Mouse (Mus musculus) cerebellum, adult 11-12 months (tissue): ENCODE data around the gene Traf4.

ENCODE experiments used
- DNase-seq: peaks from one replicate; pipeline ENCODE4 v3.0.0; 2022

Traf4 gene

DNA sequence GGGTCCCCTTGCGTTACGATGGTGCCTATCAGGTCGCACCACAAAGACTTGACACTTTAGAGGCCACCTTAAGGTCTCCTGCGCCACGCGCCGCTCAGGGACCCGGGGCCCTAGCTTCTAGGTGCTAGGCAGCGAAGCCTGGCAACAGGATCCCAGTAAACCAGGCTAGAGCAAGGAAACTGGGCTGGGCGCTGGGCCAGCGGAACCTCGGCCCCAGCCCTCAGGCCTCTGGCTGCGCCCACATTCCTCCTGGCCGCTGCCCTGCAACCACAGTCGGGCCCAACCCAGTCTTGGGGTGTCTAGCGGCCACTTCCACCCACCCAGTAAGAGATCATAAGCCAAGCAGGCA lies 346 bp upstream of the Traf4 start:
- no peak for DNase-seq

DNA sequence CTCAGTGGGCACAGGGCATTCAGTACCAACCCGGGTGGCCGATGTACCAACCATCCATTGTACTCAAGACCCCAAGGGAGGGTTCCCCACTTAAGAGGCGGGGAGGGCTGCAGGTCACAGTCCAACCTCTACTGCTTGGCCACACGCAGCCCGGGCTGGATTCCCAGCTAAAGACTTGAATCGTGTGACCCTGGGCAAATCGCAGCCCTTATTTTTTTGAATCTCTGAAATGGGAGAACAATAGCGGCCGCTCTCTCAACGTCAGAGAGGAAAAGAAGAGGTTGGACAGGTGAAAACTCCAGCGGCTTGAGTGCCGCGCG lies 825 bp downstream of the Traf4 start:
- no peak for DNase-seq

DNA sequence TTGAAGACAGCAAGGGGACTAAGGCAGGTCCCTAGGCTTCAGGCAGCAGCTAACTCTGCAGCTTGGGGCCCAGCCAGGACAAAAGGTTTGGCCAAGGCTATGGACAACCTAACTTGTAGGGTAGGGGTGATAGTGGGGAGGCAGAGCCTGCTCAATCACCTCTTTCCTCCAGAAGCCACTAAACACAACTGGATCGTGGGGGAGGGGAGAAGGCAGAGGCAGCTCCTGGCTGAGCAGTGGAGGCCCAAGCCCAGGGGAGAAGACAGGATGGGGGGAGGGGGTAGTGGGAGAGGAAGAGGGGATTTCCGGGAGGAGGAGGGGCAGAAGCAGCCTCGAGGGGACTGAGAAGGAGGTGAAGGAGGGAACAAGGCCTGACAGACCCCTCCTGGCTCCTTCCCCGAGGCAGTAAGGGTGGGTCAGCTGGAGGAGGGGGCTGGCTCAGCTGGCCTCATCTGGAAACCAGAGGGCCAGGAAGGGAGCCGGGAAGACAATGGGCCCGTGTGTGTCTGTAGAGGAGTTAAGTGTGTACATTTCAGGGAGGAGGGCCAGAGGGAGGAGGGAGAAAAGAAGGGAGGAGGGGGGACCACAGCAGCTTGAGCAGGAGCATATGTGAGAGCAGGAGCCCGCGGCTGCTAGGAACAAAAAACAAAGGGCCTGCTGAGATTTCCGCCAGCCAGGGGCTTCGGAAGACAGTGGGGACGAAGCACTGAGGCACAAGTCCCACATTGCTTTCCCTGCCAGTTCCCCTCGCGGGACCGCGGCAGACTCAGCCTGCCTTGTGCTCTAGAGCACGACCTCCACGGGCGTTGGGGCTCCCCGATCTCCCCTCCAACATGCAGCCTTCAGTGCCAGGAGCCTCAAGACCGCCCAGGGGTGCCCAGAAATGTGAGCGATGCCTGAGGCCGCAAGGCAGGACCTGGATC lies 1.4 kb downstream of the Traf4 start:
- no peak for DNase-seq

DNA sequence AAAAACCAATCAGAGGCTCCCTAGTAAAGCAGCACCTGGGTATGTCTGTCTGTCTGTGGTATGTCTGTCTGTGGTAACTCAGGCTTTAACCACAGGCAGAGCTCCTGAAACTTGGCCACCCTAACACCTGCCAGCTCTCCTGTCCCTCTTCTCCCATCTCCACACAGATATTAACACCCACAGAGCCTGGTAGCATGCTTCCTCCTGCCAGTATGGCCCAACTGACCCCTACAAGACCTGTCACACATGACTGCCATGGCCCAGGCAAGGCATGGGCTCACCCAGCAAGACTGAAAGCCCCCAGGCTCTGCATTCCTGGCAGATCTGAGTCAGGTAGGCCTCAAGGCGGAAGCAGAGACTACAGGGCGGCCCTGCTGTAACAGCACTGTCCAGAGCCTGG lies 2.3 kb downstream of the Traf4 start:
- DNase-seq = no peak

DNA sequence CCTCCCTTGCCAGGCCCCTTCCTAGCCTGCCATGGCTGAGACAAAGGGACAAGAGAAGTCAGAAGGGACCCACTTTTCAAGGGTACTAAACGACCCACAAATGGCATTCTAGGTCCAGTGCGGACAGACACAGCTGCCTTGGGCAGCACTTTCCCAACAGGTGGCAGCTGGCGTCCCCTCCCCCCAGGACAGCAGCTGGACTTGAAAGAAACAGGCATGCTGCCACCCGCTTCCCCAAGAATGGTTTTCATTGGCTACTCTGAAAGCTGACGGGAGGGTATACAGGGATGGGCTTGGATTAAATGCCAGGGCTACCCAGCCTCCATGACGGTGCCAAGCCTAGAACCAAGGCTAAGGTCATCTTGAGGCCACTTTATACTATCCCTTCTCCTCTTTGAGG lies 2.9 kb downstream of the Traf4 start:
- DNase-seq = no peak

DNA sequence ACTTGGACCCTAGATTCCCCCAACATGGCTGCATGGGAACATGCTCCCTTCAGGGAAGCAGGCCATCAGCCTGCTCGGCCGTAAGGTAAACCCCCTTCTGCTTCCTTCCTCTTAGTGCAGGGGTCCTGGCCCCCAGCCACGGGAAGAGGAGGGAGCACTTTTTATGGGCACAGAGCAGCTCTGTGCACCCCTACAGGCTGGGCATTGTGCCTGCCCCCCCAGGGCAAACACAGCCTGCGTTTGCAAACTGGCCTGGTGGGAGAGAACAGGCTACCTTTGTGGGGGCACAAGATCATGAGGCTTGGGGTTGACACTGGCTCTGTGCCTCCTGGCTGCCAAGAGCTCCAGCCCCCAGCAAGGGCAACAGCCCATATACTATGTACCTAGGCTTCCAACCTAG lies 3.4 kb downstream of the Traf4 start:
- no peak for DNase-seq

DNA sequence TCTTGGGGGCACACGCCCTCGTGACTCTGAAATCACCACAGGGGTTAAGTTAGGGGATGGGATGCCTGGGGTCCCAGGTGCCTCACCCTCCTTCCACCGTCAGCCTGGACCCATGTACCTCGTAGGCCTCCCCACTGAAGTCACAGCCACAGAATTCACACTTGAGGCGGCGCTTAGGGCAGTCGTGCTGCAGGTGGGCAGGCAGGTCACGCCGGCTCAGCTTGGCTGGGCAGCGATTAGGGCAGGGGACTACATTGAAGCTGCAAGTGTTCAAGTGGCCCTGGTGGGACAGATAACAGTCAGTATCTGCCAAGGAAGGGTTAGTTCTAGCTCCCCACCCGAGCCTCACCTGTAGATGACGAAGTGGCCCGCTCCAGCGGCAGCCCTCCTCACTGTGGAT lies 4.2 kb downstream of the Traf4 start:
- DNase-seq = no peak

DNA sequence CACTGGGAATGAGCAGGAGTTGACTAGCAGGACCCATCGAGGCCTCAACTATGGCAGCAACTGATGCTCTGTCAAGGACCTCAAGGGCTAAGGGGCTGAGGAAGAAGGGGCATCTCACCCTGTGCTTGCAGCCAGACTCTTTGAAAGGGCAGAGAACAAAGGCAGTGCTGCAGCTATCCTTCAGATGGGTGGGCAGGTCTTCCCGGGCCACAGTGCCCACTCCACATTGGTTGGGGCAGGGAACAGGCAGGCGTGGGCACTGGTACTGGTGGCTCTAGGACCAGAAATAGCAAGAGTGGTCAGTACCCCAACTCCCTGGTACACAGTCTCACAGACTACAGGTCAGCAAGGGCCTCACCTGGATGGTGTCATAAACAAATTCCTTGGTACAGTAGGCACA lies 4.7 kb downstream of the Traf4 start:
- no peak for DNase-seq

DNA sequence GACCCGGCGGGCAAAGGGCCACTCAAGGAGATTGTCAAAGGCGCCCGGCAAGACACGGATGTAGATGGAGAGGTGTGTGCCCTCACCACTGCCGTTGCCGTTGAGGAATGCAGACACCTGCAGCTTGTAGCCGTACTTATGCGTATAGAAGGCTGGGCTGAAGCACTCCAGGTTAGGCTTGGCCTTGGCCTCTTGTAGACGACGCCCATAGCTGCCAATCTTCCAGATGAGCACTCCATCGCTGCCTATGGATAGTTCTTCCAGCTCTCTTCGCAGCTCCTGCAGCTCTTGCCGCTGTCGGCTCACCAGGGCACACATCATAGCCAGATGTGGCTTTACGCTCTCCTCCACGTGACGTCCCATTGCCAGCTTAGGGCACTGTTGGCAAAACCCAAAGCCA lies 5.2 kb downstream of the Traf4 start:
- DNase-seq = no peak

DNA sequence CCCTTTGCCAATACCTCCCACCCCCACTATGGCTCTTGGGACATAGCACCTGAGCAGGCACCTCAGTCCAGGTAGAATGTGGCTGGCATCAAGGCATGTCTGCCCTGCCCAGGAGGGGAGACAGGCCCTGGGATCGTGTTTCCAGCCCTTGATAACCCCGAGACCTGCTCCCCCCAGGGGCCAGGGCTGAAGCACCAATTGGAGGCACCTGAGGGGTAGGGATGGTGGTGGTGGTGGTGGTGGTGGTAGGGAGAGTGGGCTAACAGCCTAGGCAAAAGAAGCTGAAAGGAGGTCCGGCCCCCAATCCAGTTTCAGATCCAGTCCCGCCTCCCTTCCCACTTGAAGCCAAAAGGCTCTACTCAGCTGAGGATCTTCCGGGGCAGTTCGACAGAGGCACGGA lies 5.8 kb downstream of the Traf4 start:
- peak; percentile 26 for DNase-seq

DNA sequence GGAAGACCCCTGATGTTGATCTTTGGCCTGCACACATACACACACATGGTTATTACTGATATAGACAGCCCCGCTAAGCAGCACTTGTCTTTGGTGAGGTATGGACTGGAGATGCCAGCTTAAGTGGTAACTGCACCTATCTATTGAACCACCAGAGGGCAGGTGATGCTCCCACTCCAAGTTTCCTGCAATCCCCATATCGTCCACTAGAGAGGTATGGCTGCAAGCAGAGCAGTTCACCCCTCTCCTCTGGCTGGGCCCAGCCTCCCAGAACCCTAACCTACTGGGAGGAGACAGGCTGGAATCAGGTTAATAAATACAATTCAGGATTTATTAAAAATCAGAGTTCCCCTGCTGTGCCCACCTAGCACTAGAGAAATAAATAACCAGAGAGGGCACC lies 6.3 kb downstream of the Traf4 start:
- DNase-seq = peak; percentile 80

DNA sequence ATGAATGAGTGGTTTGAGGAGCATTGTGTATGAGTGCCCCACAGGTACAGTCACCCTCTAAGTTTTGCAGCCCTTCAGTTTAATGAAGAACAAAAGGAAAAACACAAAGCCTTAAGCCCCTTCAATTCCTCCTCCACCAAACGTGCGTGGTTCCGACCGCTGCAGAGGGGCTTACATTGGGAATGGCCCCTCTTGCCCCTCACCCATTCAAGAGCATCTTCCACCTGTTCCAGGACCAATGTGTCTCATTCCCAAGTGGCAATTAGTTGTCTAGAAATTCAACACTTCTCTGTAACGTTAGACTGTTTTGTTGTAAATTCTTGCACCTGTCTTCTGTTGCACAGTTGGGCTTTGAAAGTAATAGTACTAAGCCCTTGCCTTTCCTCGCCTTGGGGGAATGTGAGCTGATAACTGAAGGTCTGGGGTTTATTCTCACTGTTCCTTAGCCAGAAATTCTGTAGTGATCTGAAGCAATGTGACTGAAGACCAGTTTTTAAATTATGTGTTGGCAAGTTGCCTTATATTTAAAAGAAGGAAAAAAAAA lies 9.2 kb downstream of the Traf4 start:
- no peak for DNase-seq

DNA sequence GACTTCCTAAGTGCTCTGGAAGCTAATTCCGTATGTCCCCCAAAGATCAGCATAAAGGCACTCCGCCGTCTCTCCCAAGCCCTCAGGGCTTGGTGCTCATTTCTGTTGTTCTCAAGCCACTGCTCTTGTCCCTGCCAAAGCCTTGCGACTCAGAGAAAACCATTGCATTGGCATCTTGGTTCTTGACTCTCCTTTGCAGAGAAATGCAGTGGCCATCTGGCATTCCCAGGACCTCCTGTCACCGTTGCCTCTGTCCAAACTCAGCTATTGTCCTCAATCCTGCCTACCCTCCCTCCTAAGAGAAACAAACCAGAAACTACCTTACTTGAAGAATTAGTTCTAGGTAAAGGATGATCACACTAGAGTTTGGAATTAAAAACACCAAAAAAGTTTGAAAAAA lies 9.7 kb downstream of the Traf4 start:
- DNase-seq = peak; percentile 28

DNA sequence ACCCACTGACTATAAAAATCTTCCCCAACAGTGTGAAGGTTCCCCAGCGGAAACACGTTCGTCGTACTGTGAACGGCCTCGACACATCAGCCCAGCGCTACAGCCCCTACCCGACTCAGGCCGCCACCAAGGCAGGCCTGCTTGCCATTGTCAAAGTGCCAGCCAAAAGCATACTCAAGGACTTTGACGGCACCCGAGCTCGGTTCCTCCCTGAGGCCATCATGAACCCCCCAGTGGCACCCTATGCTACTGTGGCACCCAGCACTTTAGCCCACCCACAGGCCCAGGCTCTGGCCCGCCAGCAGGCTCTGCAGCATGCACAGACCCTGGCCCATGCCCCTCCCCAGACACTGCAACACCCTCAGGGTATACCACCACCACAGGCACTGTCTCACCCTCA lies 11.6 kb downstream of the Traf4 start:
- peak; percentile 30 for DNase-seq

DNA sequence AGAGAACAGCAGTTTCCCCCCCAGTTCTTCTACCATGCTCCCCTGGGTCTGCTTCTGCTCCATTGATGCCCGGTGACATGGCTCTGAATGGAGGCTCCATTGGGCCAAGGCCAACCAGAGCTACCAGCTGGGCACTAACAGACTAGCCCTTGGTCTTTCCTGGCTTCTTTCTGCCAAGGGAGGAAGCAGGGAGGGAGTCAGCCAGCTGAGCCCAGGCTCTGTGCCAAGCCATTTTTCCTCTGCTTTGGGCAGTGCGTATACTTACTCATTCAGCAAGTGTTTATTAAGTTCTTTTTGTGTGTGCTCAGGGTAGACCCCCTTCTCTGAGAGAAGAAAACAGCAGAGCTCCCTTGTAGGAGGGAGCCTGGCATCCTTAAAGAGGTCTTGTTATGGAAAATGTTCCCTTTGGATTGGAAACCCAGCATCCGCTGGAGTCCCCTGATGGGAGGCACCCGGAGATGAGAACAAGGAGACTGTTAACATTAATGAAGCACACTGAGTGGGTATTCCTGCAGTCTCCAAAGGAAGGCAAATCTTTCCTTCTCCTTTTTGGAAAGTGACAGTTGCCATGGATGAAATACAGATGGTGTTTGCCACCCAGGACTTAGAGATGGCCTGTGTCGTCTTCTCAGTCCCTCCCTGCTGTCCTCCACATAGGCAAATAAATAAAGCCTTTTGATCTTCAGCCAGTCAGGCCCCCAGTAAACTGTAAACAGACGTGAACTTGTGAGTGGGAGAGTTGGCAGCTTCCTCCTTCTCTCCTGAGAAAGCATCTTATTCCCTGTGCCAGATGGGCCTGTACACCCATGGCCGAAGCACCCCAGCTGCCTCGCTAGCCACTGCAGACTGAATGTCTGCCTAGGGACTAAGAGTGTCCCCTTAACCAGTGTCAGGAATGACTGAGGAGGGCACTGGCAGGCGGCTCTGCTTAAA lies 12.8 kb downstream of the Traf4 start:
- DNase-seq = peak; percentile 87

DNA sequence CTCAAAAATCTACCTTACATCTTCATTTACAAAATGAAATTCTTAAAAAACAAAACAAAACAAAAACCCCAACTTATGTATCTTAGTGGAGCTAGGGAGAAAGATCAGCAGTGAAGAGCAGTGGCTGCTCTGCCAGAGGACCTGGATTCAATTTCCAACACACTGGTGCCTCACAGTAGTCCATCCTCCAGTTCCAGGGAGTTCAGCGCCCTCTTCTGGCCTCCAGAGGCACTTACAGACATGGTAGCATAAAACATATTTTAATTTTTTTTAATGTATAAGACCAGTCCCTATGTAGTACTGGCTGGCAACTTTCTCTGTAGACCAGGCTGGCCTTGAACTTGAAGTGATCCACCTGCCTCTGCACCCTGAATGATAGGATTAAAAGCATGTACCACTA lies 14.2 kb downstream of the Traf4 start:
- no peak for DNase-seq

DNA sequence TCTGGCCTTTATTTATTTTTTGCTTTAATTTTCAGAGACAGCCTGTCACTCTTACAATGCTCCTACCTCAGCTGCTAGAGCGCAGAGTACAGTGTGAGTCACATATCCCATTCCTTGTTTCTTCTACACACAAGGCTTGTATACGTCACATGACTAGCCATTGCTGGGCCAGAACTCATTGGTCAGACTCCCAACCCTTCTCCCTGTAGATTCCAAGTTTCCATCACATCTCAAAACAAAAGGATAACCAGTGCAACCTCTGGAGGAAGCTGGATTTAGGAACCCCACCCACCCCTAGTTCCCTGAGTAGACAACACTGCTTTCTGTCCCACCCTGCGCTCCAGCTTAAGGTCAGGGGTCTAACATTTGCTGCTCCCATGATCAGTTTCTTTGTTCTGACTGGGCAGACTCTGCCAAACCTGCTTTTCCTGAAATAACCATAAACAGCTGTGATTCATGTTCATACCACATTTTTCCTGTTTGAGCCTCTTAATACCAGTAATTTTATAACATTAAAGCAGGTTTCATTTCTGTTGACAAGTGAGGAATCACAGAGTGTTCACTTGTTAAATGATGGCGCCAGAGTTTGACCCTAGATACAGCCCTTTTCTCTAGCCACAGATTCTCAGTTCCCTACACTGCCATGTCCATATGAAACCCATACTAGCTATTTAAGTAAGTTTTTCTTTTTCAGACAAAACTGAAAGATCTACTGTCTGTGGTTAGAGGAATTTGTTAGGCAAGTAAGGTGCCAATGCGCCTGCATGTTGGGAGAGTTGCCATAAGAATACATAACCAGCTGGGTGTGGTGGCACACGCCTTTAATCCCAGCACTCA lies 18.5 kb downstream of the Traf4 start:
- no peak for DNase-seq

DNA sequence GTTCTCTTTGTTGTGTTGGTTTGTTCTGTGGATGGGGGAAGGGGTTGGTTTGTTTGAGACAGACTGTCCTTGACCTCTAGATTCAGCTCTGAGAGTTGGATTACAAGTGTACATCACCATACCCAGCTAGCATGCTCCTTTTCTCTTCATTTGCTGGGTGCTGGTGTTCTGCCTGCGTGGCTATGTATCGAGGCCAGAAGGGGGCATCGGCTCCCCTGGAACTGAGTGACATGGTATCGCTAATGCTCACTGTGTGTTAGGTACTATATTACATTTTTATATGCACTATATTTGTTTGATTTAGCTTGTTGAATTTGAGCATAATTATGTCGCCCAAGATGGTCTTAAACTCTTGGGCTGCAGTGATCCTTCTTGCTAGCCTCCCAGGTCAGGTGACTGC lies 19.2 kb downstream of the Traf4 start:
- DNase-seq = no peak

DNA sequence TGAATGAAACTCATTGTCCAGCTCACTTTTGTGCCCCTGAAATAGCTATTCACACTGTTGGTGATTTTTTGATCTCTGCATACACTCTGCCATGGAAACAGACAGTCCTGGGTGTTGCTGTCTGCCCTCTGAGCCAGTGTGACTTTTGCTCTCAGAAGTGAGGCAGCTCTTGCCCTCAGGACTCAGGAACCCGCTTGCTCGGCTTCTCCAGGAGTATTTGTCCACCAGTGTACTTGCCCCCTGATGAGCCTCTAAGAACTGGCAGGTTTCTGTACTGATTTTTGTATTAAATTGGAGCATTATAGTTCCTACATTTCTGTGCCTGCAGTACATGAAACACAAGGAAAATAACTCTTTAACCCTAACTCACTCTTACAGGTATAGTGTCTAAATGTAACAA lies 21.9 kb downstream of the Traf4 start:
- DNase-seq = no peak

DNA sequence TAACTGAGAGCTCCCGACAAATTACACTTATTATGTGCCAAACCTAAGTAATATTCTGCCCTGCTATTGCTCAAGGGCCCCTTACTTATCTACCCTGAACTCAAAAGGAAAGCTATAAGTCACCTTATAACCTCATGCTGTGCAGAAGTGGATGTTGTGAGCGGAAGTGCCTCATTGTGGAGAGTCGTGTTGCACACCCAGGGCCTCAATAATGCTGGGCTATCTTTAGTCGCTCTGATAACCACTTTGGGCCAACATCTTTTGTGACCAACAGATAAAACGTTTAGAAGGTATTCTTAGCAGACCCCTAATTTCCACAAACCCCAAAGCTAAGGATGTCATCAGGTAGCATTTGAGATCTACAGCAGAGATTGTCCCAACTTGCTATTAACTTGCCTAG lies 24.7 kb downstream of the Traf4 start:
- no peak for DNase-seq

DNA sequence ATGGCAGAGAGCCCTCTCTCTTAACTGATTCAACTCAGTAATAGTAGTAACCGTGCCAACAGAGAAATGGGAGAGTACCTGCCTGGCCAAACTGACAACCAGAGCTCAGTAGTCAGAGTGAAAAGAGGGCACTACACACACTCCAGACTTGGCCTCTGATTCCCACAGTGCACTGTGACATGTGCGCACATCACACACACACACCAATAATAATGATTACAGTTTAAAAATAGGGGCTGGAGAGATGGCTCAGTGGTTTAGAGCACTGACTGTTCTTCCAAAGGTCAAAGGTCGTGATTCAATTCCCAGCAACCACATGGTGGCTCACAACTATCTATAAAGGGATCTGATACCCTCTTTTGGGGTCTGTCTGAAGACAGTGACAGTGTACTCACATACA lies 27.4 kb downstream of the Traf4 start:
- no peak for DNase-seq

DNA sequence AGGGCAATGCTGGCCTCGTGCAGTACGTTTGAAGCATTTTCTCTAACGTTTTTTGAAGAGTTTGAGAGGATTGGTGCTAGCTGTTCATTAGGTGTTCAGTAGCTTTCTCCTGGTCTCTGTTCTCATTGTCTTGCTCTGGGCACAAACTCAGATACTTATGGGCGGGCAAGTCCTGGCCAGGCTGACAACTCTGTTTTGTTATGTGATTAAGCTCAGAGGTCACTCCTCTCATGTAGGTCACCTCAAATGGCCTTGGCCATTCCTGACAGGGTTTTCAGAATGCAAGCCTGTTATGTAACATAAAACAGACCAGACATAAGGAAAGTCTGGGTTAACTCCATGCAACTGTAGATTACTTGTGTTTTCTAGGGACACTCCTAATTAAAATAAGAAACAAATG lies 27.8 kb downstream of the Traf4 start:
- DNase-seq = no peak

DNA sequence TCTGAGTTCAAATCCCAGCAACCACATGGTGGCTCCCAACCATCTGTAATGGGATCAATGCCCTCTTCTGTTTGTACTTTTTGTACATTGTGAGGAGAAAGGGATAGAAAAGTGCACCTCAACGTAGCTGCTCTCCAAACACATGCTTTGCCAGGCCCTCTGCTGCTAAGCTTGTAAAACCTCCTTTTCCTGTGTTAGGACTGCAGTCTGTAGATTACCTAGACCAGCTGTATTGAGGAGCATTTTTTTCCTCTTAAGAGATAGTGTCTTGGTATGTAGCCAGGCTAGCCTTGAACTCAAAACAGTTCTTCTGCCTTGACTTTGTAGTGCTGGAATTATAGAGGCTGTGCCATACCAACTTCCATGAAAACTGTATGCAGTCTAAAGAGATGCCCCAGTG lies 29.3 kb downstream of the Traf4 start:
- no peak for DNase-seq
